Mouse (Mus musculus): ENCODE results near the gene Gm21411. TPM values are rescaled to one million over a fixed set of nuclear protein-coding genes. Genes with fewer than 3 reads are reported as not detected.

The Gm21411 gene
- polyA plus RNA-seq, 1 experiment from 2014 or later = not detected

Other genes starting within 250 kb of the Gm21411 start
- not detected in 2 replicates for gene Zfp989, start 62.4 kb upstream of the Gm21411 start, polyA plus RNA-seq (2015; fragmentation: Nextera tagmentation; extraction: Ambion mirVana)
- not detected in 2 replicates for gene Rex2, start 112.3 kb upstream of the Gm21411 start, polyA plus RNA-seq (2015; fragmentation: Nextera tagmentation; extraction: Ambion mirVana)
- 9.1 and 9.9 TPM in 2 replicates for gene Zfp991, start 222.4 kb upstream of the Gm21411 start, polyA plus RNA-seq (2015; fragmentation: Nextera tagmentation; extraction: Ambion mirVana)